Mouse (Mus musculus): Measurements from ENCODE around the gene Ufsp1. TPM values are rescaled to one million over a fixed set of nuclear protein-coding genes. Genes with fewer than 3 reads are reported as not detected.

Gene Ufsp1
- 5.0 TPM for polyA plus RNA-seq (2014; fragmentation: Illumina TruSeq; extraction: RNeasy Lipid Tissue Mini Kit (QIAGEN cat#74804); ENCODE audit: low read depth, low replicate concordance)

DNA sequence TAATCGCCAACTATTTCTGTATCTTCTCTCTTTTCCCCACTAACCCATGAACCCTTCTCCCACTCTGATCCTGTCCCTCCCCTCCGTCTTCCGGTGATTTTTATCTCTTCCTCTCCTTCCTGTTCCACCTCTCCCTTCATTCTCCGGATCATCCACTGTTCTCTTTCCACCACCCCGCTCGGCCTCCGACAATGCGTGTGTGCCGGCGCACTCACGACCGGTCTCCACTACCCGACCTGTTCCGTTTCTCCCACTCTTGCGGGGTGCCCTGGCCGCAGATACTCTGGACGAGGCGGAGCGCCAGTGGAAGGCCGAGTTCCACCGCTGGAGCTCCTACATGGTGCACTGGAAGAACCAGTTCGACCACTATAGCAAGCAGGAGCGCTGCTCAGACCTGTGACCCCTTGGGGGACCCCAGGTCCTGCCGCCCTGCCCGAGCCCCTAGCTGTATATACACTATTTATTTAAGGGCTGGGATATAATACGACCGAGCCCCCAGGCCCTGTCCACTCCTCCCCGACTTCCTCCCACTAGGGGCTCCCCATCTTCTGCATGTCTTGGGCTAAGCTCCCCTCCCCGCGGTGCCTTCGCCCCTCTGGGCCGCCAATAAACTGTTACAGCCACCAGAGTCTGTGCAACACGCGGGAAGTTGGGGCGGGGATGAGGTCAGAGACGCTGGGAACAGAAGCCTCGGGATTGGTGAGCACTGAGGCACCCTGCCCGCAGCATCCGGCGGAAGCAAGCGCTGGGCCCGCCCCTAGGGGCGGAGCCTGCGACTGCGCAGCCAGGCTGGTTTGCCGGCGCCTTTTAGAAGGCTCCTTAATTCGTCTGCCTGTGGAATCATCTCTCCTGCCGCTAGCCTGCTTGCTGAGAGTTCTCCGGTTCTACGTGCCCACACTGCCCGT lies at the start of gene Ufsp1:
Gene Ufsp1, plus strand, starts transcription at position 791 of the 905 bp plus-strand sequence.

DNA sequence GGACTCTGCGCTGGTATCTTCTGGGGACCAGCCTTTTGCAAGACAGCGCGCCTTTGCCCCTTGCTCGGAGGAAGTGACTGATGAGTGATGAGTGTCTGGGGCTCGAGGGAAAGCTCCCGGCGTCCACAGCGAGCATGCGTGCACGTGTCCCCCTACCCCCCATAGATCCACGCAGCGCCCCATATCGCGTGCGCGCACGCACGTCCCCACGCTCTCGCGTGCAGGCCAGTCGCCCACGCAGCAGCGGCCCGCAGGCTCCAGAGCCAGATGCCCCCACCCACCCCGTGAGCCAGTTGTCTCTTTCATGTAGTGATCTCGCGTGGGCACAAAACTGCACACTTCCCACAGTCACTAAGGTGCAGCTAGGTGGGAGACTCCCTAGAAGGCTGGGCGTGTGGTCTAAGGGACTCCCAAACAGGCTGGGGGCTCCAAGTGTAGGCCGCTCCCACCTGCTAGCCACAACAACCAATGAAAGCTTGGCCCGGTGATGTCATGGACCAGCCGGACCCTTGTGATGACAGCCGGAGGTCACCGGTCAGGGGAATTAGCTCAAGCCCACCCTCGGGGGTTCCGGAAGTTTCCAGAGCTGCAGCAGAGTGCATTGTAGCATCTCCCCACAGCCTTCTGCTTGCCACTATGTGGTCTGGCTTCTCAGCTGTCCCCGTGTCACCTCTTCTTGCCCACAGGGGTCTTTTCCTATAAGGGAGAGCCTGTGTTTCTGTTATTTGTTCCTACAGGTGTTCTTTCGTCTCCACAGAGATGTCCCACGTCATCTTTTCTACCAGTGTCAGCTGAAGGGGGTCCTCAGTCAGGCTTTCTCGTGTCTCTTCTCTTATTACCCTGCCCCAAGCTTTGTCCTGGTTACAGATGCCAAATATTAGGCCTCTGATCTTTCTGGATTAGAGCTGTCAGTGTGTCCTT lies 7.1 kb upstream of the Ufsp1 start, which contains the start of gene Ache:
Gene Ache, plus strand, starts transcription at position 488 of the 921 bp plus-strand sequence.

DNA sequence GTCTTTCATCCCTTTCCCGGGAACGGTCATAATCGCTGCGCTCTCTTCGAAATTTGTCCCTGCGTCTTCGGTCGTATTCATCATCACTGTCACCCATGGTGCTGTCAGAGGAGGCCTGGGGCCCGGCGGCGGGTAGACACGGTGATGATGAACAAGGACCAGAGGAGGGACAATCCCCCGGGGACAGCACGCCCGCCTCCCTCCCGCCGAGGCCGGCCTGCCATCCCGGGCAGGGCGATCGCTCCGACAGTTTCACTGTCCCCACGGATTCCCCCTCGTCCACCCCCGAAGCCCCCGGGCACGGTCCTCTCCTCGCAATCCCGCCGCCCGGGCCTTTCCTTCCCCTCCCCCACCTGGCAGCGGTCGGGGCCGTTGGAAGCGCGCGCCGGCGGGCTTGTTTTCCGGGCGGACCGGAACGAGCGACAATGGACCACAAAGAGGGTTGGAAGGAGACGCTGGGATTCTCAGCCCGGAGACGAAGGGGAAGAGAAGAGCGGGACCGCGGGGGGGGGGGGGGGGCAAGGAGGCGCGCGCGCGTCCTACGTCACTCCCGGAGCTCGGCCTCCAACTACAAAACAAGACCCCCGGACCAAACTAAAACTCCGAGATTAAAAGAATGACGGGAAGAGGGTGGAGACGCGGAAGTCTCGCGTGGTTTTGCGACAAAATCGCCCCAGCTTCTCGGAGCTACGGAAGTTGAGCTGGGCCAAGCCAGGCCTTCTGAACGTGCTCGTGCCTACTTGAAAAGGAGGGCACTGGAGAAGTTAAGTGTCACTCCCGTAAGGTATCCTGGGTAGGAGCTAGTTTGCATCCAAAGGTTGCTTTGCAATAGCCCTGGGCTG lies 12.9 kb downstream of the Ufsp1 start, which contains the start of gene Srrt:
Gene Srrt, minus strand, starts transcription at position 604 of the 842 bp plus-strand sequence.

DNA sequence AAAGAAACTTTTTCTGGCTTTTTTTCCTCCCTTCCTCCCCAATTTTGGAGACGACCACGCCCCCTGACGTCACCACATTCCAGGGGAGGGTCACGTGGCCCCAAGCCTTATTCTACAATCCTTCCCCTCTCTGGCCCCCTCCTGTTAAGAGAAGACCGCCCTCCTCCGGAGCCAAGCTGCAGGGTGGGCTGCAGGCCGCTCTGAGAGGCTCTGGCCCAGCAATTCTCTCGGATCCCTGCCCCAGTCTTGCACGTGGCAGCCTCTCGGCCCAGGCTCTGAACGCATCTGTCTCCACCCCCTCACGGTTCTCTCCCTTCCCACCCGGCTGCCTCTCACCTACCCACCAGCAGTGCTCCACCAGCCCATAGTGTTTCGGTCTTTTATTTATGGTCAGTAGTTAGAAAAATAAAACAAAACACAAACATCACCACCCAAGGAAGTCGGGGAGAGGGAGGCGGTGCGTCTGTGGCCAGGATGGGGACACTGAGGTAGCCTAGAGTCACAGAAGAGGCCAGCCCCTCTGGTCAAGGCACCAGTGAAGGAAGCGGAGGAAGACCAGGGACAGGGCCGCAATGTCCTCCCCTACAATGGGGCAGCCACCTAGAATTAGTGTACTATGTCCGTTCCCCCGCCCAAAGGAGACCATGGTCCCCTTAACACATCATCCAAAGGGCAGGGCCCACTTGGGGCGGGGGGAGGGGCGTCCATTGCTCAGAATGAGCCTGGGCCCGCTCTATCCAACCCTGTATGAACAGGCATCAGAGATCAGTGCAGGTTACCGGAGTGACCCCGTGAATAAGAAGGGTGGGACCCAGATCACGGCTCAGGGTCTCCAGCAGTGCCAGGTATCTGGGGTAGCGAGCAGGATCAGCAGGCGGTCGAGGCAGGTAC lies 20.0 kb downstream of the Ufsp1 start, which contains the start of gene Trip6:
Gene Trip6, minus strand, starts transcription at position 212 of the 891 bp plus-strand sequence.

DNA sequence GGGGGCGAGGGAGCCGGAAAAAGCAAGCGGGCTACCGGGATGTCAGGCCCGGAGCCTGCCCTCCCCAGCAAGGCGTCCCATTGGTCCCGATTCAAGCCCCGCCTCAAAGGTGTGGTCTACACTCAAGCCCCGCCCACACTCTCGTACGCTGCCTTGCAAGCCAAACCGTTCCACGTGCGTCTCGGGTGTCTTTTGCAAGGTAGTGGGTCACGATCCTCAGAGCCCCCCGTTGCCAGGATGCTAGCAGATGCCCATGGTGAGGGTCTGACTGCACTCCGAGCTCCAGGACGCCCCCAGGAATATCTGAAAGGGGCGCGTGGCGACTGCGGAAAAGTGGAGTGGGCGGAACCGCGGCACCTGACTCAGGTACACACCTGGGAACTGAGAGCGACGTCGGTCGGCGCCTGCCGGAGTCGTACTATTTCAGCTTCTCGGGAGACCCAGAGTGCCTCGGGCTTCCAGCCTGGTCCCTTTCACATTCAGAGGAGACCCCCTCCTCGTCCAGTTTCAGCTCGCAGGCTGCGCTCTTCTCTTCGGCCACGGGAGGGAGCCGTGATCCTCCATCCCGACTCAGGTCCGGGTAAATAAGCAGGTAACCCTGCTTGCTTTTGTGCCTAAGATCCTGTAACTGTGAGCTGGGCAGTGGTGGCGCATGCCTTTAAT lies 39.2 kb downstream of the Ufsp1 start, which contains the start of gene Slc12a9:
Gene Slc12a9, minus strand, starts transcription at position 86 of the 663 bp plus-strand sequence.

Other genes with a start within 250 kb of the Ufsp1 start
- 24.8 TPM for gene Ap1s1, start 248.5 kb upstream of the Ufsp1 start, polyA plus RNA-seq (2014; fragmentation: Illumina TruSeq; extraction: RNeasy Lipid Tissue Mini Kit (QIAGEN cat#74804); ENCODE audit: low read depth, low replicate concordance)
- gene Serpine1, start 222.4 kb upstream of the Ufsp1 start, polyA plus RNA-seq (2014; fragmentation: Illumina TruSeq; extraction: RNeasy Lipid Tissue Mini Kit (QIAGEN cat#74804); ENCODE audit: low read depth, low replicate concordance): 2.5 TPM
- gene Trim56, start 178.4 kb upstream of the Ufsp1 start, polyA plus RNA-seq (2014; fragmentation: Illumina TruSeq; extraction: RNeasy Lipid Tissue Mini Kit (QIAGEN cat#74804); ENCODE audit: low read depth, low replicate concordance): 31.6 TPM
- 1,955 TPM for gene Muc3, start 145.3 kb upstream of the Ufsp1 start, polyA plus RNA-seq (2014; fragmentation: Illumina TruSeq; extraction: RNeasy Lipid Tissue Mini Kit (QIAGEN cat#74804); ENCODE audit: low read depth, low replicate concordance)
- gene Muc3a, start 82.2 kb upstream of the Ufsp1 start, polyA plus RNA-seq (2014; fragmentation: Illumina TruSeq; extraction: RNeasy Lipid Tissue Mini Kit (QIAGEN cat#74804); ENCODE audit: low read depth, low replicate concordance): 39.4 TPM
- 1.5 TPM for gene Ache, start 7.1 kb upstream of the Ufsp1 start, polyA plus RNA-seq (2014; fragmentation: Illumina TruSeq; extraction: RNeasy Lipid Tissue Mini Kit (QIAGEN cat#74804); ENCODE audit: low read depth, low replicate concordance)
- gene Srrt, start 13.0 kb downstream of the Ufsp1 start, polyA plus RNA-seq (2014; fragmentation: Illumina TruSeq; extraction: RNeasy Lipid Tissue Mini Kit (QIAGEN cat#74804); ENCODE audit: low read depth, low replicate concordance): 30.8 TPM
- gene Trip6, start 19.8 kb downstream of the Ufsp1 start, polyA plus RNA-seq (2014; fragmentation: Illumina TruSeq; extraction: RNeasy Lipid Tissue Mini Kit (QIAGEN cat#74804); ENCODE audit: low read depth, low replicate concordance): not detected
- 2.0 TPM for gene Slc12a9, start 39.0 kb downstream of the Ufsp1 start, polyA plus RNA-seq (2014; fragmentation: Illumina TruSeq; extraction: RNeasy Lipid Tissue Mini Kit (QIAGEN cat#74804); ENCODE audit: low read depth, low replicate concordance)
- 8.0 TPM for gene Ephb4, start 55.5 kb downstream of the Ufsp1 start, polyA plus RNA-seq (2014; fragmentation: Illumina TruSeq; extraction: RNeasy Lipid Tissue Mini Kit (QIAGEN cat#74804); ENCODE audit: low read depth, low replicate concordance)
- gene Zan, start 182.4 kb downstream of the Ufsp1 start, polyA plus RNA-seq (2014; fragmentation: Illumina TruSeq; extraction: RNeasy Lipid Tissue Mini Kit (QIAGEN cat#74804); ENCODE audit: low read depth, low replicate concordance): 10.9 TPM
- not detected for gene Pop7, start 207.9 kb downstream of the Ufsp1 start, polyA plus RNA-seq (2014; fragmentation: Illumina TruSeq; extraction: RNeasy Lipid Tissue Mini Kit (QIAGEN cat#74804); ENCODE audit: low read depth, low replicate concordance)
- 2.5 TPM for gene Gigyf1, start 223.9 kb downstream of the Ufsp1 start, polyA plus RNA-seq (2014; fragmentation: Illumina TruSeq; extraction: RNeasy Lipid Tissue Mini Kit (QIAGEN cat#74804); ENCODE audit: low read depth, low replicate concordance)
- gene Epo, start 238.6 kb downstream of the Ufsp1 start, polyA plus RNA-seq (2014; fragmentation: Illumina TruSeq; extraction: RNeasy Lipid Tissue Mini Kit (QIAGEN cat#74804); ENCODE audit: low read depth, low replicate concordance): not detected
- 2.5 TPM for gene Gnb2, start 238.9 kb downstream of the Ufsp1 start, polyA plus RNA-seq (2014; fragmentation: Illumina TruSeq; extraction: RNeasy Lipid Tissue Mini Kit (QIAGEN cat#74804); ENCODE audit: low read depth, low replicate concordance)

All from sigmoid colon, adult 10 weeks (tissue).